Mouse (Mus musculus): ENCODE results near the gene Prss8.
A peak's percentile ranks its signal among the peaks of the same experiment; 100 is the strongest.
"Not testable (repeated sequence)": the region's sequence is repeated elsewhere in the genome, so short reads cannot be mapped to it uniquely, and the experiment has no call there.

The Prss8 gene

DNA sequence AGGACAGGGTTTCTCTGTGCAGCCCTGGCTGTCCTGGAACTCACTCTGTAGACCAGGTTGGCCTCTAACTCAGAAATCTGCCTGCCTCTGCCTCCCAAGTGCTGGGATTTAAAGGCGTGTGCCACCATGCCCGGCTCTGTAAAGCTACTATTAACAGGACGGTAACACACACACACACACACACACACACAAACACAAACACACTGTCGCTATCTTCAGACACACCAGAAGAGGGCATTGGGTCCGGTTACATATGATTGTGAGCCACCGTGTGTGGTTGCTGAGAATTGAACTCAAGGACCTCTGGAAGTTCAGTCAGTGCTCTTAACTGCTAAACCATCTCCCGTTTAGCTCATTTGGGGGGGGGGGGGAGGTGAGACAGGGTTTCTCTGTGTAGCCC lies 34.0 kb downstream of the Prss8 start:
- not testable (repeated sequence) for DNase-seq (ENCODE audit: low spot score in 2 of 2)

GRCm38 (mm10) chr7:127895442-127895841 lies 34.5 kb downstream of the Prss8 start, which contains the start of the genes Gm21974 and Vkorc1:
Gm21974 (minus strand) TSS chr7:127895454.
Vkorc1 (minus strand) TSS chr7:127895617.
- peak; percentile 92 to 96 for DNase-seq (ENCODE audit: low spot score in 2 of 2)

DNA sequence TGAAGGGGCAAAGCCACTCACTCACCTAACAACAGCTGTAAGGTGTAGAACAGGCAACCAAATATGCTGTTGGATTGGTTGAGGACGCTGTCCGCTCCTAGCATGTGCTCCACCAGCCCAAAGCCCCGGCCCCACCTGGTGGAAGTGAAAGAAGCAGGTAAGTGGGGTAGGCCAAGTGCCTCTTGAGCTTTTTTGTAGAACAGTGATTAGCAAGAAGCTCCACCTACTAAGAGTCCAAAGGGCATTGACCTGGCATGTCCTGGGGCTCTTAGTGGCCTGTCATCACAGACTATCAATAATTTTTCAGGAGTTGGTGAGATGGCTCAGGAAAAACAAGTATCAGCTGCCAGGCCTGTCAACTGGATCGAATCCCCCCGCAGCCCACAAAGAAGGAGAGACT lies 35.4 kb downstream of the Prss8 start:
- no peak for DNase-seq (ENCODE audit: low spot score in 2 of 2)

DNA sequence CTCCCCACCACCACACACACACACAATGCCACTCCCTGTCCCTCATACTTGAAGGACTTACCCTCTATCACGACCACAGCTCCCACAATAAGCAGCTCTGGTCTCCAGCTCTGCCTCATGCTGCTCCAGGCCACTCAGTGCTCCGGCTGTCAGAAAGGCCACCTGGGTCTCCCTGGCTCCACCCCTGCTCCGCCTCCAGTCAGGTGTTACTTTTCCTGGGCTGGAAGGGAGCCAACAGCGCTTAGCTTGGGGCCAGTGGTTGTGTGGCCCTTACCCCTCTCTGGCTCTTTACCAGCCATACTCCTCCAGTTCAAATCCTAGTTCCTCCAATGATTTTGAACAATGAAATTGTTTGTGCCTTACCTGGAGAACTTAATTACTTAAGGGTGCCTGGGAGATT lies 39.1 kb downstream of the Prss8 start, which contains the start of gene Prss53:
Prss53 (minus strand) TSS at position 173 of the 400 bp plus-strand sequence.
- no peak for DNase-seq (ENCODE audit: low spot score in 2 of 2)

DNA sequence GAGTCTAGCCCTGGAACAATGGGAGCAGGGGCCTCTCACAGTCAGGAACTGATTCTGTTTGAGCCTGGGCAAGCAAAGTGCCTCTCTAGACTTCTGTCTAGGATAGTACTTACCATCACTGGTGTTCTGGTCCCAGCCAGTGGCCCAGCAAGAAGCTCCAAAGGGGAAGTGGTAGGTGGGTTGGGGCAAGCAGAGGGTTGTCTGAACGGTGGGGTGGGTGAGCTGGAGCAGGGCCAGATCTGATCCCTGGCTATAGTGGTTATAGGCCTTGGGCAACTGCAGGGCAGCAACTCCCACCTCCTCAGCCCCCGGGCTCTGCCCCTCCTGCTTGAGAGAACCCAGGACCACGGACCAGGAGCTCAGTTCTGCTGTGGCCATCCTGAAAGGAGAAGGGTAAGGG lies 41.1 kb downstream of the Prss8 start:
- DNase-seq (ENCODE audit: low spot score in 2 of 2) = no peak

GRCm38 (mm10) chr7:127887781-127888180 lies 42.1 kb downstream of the Prss8 start:
- no peak for DNase-seq (ENCODE audit: low spot score in 2 of 2)

GRCm38 (mm10) chr7:127887191-127887590 lies 42.7 kb downstream of the Prss8 start:
- DNase-seq (ENCODE audit: low spot score in 2 of 2) = no peak

GRCm38 (mm10) chr7:127886551-127886950 lies 43.4 kb downstream of the Prss8 start:
- no peak for DNase-seq (ENCODE audit: low spot score in 2 of 2)

DNA sequence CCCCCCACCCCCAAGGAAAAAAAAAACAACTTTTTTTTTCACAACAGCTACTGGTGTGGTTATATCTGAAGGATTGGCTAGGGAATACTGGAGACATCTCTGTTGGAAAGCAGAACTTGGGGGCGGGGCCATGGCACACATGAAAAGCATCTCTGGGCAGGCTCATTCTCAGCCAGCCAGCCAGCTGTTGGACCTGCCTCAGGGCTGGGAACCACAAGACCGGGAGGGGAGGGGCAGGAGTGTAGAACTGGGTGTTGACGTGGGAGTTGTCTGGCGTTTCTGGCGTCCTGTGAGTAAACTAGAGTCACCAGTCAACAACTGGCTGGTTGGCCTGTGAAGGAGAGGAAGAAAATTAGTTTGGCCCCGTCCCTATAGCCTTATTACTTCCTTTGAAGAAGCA lies 44.0 kb downstream of the Prss8 start:
- DNase-seq (ENCODE audit: low spot score in 2 of 2) = no peak

- DNase-seq (ENCODE audit: low spot score in 2 of 2) = no peak
Measured at GRCm38 (mm10) chr7:127880431-127880830, 49.5 kb downstream of the Prss8 start.

GRCm38 (mm10) chr7:127879301-127879700 lies 50.6 kb downstream of the Prss8 start:
- no peak for DNase-seq (ENCODE audit: low spot score in 2 of 2)

DNA sequence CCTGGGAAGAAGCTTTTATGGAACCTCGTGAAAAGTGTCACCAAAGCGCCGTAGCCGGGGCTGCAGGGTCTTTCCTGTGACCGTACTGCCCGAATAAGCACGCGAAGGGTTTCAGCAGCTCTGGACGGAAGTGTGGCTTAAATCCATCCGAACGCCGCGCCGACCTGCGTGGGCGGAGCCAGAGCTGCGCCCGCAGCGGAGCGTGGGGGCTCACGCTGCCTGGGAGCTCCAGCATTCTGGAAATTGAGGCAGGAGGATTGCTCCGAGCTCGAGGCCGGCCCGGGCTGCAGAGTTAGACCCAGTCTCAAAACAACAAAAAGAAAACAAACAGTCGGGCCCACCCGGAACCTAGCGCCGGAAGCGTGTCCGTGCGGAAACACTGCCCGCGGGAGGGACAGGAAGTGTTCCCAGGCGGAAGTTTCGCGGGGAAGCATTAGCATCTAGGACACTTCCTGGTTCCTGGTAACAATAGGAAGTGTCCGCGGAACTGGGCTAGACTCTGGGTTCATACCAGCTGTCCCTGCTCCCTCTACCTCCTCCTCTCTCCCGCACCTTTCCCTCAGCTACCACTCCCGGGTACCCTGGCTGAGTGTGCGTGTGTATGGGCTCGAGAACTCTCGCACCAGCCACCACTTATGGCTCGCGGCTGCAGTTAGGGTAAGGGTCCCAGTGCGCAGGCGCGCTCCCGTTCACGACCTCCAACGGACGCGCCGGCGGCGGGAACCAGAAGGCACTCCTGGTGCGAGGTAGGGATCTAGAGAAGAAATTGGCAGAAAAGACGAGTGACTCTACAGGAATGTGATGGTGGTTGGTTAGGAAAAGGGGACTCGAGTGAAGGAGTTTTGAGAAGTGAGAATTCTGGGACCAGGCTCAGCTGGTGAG lies 53.2 kb downstream of the Prss8 start, which contains the start of gene Zfp668:
Zfp668 (minus strand) TSS at position 362 of the 882 bp plus-strand sequence.
- peak; percentile 72 to 91 for DNase-seq (ENCODE audit: low spot score in 2 of 2)

DNA sequence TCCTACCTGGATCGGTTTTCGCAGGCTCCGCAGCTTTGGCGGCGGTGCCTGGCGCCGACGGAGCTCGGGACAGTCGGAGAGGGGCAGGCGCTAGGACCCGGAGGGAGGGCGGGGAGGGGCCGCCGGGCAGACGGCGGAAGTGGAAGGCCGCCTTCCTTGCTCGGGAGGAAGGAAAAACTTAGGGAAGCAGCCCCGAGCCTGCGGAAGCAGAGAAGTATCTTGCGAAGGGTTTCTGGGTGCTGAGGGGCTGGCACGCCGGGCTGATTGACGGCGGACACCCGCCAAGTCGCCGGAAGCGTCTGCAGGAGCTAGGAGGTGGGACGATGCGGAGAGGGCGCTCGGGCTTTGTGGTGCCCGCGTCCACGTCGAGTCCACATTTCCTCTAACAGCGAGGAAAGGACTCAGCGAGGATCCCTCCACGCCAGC lies 53.9 kb downstream of the Prss8 start, which contains the start of gene Zfp646:
Zfp646 (plus strand) TSS at position 181 of the 426 bp plus-strand sequence.
- DNase-seq (ENCODE audit: low spot score in 2 of 2) = peak; percentile 27 to 62

Data from left cerebral cortex, adult 9 months (tissue).